Mouse (Mus musculus): ENCODE results near the gene Btbd9.

The Btbd9 gene

DNA sequence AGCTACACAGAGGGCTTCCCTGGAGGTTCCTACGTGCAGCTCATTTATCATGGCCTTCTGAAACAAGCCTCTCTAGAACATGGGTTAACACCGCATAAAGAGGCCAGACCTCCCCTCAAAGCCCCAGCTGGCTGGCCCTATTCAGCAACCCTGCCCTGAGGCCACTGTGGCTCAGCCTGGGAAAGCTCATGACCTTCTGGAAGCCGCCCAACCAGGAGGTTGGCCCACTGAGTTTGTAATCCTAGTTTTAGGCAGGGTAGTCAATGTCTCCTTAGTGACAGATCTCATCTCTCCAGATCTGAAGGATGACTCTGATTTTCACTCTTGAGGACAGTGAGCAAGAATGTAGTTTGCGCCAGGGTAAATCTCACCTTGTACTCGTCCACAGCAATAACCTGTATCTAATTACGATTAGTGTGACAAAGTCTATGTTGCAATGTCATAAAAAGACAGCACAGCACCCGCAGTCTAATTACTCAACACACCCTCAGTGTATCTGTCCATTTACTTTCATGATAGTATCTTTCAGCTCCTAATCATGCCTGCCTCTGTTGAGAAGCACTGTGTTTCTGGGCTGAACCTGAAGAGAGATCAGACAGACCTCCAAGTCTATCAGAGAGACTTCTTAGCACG is 320.2 kb downstream of the Btbd9 start:
- in situ Hi-C loops (cut with MseI, MboI) = no loop called here

DNA sequence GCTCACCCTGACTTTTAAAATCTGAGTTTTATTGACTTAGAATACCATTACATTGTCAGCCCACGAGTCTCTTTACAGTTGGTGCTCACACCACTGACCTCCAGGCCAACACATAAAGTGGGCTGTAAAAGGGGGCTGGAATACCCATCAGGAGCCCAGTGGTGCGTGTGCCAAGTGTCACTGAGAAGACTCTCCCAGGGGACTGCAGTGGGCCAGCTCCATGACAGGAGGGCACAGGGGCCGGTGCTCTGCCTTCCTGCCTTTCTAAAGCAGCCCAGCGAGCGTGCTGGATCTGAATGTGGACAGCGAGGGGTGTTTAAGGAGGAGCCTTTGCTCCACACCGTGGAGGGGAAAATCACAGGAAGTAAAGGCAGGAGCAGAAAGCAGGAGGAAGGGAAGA is 322.4 kb downstream of the Btbd9 start:
- in situ Hi-C loops (cut with MseI, MboI) = no loop called here

DNA sequence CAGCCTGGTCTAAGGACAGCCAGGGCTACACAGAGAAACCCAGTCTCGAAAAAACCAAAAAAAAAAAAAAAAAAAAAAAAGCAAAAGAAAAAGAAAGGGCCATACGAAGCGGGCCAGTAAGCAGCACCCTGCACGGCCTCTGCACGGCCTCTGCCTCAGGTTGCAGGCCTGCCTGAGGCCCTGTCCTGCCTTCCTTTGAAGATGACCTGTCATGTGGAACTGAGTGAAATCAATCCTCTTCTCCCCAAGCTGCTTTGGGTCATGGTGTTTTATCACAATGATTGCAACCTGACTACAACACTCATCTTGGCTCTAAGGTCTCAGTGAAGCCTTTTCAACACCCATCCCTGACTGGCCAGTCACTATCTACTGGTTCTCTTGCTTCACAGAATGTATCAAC is 323.3 kb downstream of the Btbd9 start:
- in situ Hi-C loops (cut with MseI, MboI) = no loop called here

DNA sequence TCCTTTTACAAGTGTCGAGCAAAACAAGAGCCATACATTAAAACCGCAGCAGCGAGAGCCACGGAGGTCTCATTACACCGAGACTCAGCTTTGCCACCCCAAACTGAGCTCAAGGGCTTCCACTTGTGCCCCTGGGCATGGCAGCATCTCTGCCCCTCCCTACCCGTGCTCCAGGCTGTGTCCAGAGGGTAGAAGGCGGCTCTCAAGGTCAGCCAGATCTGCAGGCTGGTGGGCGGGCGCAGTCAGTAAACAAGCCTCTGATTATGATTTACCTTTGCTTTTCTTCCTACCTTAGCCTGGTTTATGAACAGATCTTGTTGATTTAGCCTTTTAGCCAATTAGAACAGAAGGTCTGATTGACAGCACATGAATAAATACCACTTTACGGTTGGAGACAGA is 331.0 kb downstream of the Btbd9 start:
- in situ Hi-C loops (cut with MseI, MboI) = no loop called here

DNA sequence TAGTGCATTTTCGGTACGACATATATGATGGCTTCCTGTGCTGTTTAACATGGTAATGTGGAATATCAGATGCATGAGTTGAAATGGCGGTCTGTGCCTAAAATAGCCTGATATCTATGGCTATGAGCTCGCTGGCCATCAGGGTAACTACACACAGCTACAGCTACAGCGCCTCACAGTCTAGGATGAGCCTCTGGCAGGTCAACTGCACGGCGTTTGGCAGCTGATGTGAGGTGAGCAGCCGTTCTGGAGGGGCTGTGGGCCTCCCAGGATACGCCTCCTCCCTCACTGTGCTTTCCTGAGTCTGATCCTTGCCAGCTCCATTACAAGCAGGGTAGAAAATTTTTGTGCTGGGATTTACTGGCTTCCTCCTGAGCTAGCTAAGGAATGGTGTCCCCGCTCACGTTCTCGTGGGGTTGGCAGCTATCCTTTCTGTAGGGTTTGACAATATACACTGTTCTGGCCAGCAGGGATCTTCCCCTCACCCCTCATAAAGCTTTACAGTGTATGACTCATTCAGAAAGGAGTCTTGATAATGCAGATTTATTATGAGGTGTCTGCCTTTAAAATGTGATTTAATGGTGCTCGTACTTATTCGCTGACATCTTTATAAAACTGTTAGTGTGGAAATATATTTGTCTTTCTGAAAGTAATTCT is 331.5 kb downstream of the Btbd9 start:
- in situ Hi-C loops (cut with MseI, MboI) = no loop called here

DNA sequence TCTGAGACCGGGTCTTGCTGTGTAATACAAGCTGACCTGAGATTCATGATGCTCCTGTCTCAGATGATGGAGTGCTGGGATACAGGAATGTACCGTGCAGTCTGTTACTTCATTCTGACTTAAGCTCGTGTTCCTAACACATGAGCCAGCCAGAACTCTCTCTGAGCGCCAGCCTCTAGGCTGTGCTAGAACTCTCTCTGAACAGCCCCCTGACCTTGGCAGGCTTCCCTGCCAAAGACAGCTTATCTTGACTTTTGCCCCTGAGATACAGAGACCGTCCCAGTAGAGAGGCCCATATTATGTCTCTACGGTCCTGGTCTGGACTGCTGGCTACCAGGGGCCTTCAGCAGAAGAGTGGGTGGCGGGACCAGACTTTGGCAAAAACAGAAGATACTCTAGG is 332.7 kb downstream of the Btbd9 start:
- in situ Hi-C loops (cut with MseI, MboI) = no loop called here

DNA sequence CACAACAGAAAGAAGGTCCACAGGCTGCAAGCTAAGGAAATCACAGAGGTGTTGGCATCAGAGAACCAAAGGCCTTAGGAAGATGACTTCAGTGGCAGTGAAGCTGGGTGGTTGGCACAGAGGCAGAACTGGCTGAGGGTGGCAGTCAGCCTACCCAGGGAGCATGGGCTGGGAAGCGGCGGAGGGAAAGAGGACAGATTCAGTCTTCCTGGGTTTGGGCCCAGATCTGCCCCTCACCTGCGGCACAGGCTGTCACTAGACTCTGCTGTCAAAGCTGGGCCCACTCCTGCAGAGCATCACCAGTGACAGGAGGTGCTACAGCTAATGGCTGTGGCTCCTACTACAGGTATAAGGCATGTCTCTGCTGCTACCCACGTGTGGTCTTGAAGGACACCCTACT is 333.6 kb downstream of the Btbd9 start:
- in situ Hi-C loops (cut with MseI, MboI) = no loop called here

DNA sequence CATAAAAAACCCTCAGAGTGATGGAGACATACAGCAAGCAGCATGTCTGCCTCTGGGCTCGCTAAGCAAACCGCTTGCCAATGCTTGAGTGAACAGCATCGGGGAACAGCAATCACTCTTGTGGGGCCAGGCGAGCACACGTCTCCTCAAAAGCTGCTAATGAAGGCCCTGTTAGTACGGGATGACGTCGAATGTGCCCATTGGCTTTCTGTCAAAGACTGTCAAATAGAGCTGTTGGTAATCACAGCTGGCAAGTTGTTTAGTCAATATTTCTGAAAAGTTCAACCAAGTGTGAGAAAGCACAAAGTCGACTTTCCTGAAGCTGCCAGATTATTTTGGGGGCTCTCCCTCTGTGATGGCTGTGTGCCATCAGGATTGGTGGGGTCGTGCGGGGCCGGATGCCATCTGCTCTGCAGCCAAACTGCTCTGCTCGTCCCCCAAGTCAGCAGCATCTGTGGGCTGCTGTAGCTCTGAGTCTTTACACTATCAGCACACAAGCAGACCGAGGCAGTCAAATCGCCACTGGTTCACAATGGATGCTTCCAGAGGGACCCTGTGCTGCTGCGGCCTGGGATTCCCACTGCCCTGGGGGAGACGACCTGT is 334.5 kb downstream of the Btbd9 start:
- in situ Hi-C loops (cut with MseI, MboI) = no loop called here

DNA sequence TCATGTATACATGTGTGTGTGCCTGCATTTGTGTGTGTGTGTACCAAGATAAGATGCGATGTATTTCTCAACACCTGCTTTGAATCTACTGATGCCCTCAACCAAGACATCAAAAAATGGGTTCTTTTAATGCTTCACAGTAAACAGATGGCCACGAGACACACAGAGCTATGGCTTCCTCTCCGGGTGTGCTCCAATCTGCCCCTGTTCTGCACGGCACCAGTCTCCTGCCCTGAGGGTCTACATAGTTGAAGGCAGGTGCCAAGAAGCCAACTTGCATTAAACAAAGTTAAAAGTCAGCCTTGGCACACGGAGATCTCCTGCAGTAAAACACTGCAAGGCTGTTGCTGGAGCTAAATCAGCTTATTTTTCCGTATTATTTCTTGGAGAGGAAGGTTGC is 335.2 kb downstream of the Btbd9 start:
- in situ Hi-C loops (cut with MseI, MboI) = no loop called here

DNA sequence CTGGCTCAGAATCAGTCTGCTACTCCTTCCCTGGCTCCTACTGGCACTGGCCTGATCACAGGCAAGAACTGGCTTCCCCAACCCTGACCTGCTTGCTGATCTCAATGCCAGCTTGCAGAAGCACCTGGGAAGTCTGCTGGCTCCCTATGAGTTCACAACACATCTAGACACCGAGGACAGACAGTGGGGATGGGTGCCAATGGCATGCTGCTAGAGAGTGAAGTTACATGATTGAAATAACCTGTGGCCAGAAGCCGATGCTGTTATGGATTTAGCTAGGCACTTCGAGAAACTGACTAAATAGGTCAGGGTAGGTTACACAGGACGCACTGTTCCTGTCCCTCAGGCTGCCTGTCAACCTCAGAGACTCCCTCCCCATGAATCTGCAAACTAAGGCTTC is 335.6 kb downstream of the Btbd9 start:
- in situ Hi-C loops (cut with MseI, MboI) = no loop called here

DNA sequence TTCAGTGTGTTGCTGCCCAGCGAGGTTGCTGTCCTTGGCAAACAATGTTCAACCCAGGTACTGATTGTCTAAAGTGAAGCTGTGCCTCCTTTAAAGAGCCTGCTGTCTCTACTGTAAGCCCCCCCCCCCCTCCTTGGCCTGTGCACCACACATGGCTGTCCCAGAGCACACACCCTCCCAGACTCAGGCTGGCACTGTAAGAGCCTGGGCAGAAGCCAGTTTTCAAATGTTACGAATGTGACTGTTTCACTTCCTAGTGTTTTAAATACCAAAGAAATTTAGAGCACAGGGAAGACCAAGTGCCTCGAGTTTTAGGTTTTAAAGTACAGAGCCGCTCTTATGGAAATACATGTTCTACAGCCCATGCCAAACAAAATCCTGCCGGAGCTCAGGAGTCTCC is 336.8 kb downstream of the Btbd9 start:
- in situ Hi-C loops (cut with MseI, MboI) = loop anchor here in 1 of 2 experiments (10.0 kb wide), 1 partner anchor 215 kb away; no protein-coding TSS in a partner anchor

DNA sequence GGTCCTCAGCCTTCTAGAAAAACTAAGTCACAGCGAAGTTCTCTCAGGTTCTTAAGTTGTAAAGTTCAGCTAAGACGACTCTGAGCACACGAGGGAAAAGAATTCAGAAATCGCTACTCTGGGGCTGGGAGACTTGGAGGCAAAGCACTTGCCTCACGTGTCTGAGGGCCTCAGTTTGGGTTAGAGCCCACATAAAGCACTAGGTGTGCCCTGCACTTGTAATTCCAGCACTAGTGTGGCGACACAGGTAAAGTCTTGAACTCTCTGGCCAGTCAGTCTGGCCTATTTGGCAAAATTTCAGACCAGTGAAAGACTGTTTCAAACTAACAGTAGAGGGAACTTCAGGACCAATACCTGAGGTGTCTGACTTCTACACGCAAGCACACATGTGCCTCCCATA is 338.7 kb downstream of the Btbd9 start:
- in situ Hi-C loops (cut with MseI, MboI) = loop anchor here in 1 of 2 experiments (10.0 kb wide), 1 partner anchor 217 kb away; no protein-coding TSS in a partner anchor

DNA sequence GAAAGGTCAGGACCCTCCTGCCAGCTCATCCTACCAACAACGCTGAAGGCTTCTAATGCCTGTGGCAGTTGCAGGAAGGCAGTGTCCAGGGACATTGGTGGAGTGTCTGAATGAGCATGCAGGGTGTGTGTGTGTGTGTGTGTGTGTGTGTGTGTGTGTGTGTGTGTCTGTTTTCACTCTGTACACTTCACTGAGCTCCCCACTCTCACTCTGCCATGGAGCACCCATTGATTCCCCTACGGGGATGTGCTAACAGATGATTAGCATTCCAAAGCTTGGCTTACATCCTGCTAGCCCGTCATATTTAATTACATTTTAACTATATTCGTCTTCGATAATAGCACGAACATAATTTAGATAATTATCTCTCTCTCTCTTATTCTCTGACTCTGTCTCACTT is 339.7 kb downstream of the Btbd9 start:
- in situ Hi-C loops (cut with MseI, MboI) = loop anchor here in 1 of 2 experiments (10.0 kb wide), 1 partner anchor 218 kb away; no protein-coding TSS in a partner anchor

DNA sequence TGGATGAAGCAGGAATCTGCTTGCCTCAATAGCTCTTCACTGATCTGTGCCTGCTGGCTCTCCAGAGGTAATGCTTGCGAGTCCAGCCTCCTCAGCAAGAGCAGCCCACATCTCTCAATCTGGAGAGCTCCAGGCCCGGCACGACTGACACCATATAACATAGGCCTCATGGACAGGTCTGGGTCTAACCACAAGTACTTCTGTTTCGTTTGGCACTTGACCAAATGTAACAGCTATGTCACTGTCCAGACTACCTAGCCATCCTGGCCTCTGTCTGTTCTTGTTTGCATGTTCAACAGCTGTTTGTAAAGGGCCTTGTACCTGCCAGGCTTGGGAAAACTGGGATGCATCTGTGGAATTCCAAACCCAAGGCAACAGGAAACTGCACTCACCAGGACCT is 340.9 kb downstream of the Btbd9 start:
- in situ Hi-C loops (cut with MseI, MboI) = loop anchor here in 1 of 2 experiments (10.0 kb wide), 1 partner anchor 219 kb away; no protein-coding TSS in a partner anchor

DNA sequence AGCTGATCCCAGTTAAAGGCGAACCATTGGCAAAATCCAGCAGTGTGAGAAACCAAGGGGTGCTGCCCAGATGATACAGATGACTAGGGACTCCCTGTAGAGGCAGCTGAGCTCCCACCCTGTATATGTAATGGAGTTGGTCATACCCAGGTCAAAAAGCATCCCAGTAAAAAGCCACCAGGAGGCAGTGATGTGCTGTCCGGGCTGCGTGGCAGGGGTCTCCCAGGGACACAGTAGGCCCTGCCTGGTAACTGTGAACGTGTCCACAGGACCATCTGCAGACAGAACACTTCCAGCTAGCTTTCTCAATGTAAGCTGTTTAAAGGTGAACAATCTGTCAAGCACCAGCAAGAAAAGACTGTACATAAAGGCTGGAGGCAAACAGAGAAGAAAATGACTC is 343.6 kb downstream of the Btbd9 start:
- in situ Hi-C loops (cut with MseI, MboI) = loop anchor here in 1 of 2 experiments (10.0 kb wide), 1 partner anchor 222 kb away; no protein-coding TSS in a partner anchor

DNA sequence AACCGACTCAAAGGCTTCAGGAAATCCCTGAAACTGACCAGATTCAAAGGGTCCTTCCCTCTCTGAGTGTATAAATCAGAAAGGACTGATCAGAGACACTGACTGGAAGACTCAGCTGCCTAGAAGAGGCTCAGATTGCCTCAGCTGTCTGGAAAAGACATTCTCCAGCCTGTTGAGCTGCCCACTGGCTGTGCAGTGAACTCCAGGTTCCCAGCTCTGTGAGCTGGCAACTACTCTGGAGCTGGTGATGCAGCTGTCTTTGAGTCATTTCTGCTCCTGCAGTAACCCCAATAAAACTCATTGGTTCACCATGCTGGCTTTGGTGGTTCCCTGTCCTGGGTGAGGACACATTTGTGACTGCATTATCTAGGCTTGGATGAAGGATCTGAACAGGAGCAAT is 344.8 kb downstream of the Btbd9 start:
- in situ Hi-C loops (cut with MseI, MboI) = loop anchor here in 1 of 2 experiments (10.0 kb wide), 1 partner anchor 223 kb away; no protein-coding TSS in a partner anchor

DNA sequence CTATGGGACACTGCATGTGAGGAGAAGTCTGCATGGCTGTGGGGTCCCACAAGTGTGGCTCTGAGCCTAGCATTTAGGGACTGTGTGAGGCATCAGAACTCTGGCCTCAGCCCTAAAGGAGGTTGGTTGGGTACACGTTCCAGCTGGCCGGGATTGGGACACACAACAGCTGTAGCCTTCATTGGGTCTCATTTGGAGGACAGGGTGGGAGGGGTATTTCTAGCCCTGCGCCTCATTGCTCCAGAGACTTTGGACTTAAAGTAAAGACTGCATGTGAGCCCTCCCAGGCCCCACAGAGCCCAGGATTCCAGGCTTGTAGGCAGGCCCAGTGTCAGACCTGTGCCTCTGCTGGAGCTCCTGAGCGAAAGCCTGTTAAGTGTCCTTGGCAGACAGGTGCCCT is 345.9 kb downstream of the Btbd9 start:
- in situ Hi-C loops (cut with MseI, MboI) = loop anchor here in 1 of 2 experiments (10.0 kb wide), 1 partner anchor 224 kb away; no protein-coding TSS in a partner anchor

DNA sequence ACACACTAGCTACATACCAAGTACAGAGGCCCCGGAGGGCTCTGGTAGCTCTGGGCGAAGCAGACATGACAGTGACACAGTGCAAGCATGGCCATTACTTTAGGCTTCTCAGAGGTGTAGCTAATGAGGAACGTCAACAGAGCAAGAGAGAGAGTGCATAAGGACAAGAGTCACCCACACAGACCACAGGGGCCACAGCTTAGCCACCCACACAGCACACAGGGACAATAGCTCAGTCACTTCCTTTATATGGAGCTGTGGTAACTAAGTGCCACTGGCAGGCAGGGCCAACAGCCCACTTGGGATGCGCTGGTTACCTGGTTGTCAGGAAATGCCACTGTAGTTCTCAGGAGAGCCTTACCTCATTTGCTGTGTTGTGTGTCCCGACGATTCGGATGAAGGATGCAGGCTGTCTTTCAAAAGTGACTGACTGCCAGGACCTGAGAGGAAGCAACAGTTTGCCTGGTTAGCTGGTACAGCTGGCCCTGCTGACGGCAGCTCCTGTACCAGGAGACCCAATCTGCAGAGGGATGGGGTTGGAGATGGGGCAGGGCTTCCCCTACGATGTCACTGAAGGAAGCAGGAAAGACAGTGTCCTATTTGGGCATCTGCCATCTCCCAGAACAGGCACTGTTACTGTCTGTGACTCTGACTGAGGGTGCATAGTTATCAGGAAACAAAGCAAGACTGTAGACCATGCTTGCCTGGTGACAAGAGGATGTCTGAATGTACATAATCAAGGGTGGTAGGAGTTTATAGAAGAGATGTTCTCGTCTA is 347.7 kb downstream of the Btbd9 start:
- in situ Hi-C loops (cut with MseI, MboI) = no loop called here

DNA sequence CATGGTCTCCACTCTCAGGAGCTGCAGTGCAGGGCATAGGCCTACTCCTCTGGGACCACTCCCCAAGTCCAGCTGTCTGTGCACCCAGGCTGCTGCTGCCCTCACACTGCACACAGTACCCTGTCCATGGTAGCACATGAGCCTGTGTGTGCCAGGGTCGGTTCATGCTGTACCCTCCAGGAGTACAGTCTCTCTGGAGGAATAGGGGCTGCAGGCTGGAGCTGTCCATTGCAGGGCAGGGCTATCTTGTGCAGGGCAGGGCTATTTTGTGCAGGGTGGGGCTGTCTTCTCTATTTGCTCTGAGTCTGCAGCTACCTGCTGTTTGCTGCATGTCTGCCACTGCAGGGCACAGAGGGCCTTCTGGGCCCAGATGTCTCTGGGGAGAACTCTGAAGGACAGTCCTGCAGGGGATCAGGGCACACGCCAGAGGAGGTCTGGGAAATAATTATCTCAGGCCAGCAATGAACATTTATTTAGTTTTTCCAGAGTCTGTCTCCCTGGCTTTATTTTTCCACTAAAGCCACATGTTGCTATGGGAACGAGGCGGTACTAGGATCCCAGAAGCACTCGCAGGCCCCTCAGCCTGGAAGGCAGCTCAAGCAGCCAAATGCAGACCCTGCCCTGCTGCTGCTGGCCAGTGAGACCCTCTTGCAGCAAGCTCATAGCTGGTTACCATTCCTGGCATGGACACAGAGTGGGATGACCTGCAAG is 351.1 kb downstream of the Btbd9 start:
- in situ Hi-C loops (cut with MseI, MboI) = no loop called here

DNA sequence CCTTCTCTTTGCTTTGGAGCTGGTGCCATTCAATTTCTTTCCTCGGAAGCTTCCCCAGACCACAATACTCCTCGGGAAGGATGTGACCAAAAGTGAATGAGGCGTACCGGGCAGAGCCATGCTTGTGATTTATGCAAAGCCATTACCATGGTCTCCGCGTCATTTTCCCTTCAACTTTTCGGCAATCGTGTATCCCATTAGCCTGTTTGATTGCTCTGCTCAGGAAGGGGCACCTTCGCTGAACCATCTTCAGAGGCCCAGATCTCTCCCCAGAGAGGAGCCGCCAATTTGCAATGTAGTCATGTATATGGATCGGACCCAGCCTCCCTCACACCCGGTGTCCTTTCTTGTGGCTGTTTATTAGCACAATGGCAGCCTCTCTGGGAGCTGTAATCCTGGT is 353.5 kb downstream of the Btbd9 start:
- in situ Hi-C loops (cut with MseI, MboI) = no loop called here

DNA sequence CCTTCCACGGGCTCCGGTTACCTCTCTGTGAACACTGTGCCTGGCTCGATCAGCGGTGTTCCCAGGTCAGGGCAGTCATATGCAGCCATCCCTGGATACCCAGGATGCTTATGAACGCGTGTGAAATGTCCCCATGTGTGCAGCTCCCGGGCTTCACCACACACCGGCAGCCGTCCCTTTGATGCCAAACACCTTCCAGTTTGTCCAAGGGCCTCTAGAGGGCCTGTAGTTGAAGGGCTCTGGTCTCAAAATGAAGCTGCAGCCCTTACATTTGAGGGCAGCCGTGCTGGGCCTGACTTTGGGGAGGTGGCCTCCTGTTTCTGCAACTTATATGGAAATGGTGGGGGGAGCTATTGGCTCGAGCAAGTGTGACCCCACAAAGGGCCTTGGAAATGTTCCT is 353.9 kb downstream of the Btbd9 start:
- in situ Hi-C loops (cut with MseI, MboI) = no loop called here
